Mouse (Mus musculus) urinary bladder, adult 2 months (tissue): Measurements from ENCODE around the gene Pkm. TPM values are rescaled to one million over a fixed set of nuclear protein-coding genes. Genes with fewer than 3 reads are reported as not detected.

Experiments
- DNase-seq: peaks from one replicate; pipeline ENCODE4 v3.0.0; 2022; ENCODE audit warnings: low spot score
- polyA plus RNA-seq: library from polyadenylated mRNA; depleted of rRNA; stranded (reverse); fragments of >200 nt; gene quantifications from 2 replicates; pipeline ENCODE4 v1.2.3, GENCODE M21; 2012

The Pkm gene
- polyA plus RNA-seq, 1 experiment: 888 TPM

DNA sequence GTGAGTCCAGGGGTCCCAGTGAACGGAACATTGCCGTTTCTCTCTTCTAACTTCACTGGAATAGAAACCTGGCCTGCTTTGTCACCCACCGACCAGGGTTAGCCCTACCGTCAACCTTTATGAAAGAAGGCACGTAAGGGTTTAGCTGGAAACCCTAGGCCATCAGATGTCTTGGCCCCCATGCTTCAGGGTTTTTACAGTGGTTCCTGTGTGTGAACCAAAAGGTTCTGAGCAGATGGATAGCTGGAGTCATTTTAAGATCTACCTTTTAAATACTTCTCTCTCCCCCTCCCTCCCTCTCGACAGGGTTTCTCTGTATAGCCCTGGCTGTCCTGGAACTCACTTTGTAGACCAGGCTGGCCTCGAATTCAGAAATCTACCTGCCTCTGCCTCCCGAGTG, 9.8 kb downstream of the Pkm start:
- no peak for DNase-seq

DNA sequence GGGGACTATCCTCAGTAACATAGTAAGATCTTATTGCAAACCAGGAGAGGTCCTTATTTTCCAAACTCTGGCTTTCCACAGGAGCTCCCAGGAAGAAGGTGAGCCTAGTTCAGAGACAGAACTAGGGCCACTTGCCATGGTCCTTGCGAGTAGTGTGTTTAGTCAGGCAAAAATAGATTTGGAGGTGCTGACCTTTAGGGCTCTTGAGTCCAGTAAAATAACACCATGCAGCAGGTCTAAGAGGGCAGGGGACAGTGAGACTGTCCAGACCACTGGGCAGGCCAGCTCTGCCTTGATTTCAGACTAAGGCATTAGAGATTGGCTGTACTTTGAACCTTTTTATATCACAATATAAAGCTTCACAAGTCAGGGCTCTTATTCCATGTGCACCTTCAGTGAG, 10.6 kb downstream of the Pkm start:
- no peak for DNase-seq

GRCm38 (mm10) chr9:59667250-59667649, 11.1 kb downstream of the Pkm start:
- DNase-seq: no peak

- DNase-seq: no peak
Observed at GRCm38 (mm10) chr9:59667904-59668303, 11.7 kb downstream of the Pkm start.

DNA sequence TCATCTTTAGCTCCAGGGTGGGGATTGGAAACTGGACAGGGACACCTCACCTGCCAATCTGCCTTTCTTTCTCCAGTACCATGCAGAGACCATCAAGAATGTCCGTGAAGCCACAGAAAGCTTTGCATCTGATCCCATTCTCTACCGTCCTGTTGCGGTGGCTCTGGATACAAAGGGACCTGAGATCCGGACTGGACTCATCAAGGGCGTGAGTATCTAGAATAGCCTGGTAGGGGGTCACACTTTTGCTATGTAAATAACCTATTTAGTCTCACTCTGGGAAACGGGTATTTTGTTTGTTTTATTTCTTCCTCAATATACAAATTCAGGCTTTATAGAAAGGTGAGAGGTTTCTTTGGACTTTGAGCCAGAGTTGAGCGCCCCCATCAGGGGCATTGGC, 12.3 kb downstream of the Pkm start:
- no peak for DNase-seq

DNA sequence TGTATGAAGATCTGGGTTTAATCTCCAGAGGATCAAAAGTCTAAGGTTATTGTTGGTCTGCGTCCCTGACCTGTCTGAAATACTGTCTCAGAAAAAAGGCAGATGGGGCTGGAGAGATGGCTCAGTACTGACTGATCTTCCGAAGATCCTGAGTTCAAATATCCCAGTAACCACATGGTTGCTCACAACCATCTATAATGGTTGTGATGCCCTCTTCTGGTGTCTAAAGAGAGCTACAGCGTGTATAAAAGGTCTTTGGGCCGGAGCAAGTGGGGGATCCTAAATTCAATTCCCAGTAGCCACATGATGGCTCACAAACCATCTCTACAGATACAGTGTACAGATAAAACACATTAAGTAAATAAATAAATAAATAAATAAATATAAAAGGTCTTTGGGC, 13.0 kb downstream of the Pkm start:
- DNase-seq: no peak

GRCm38 (mm10) chr9:59672195-59672894, 16.2 kb downstream of the Pkm start:
- no peak for DNase-seq

- no peak for DNase-seq
Observed at GRCm38 (mm10) chr9:59673427-59673826, 17.3 kb downstream of the Pkm start.

DNA sequence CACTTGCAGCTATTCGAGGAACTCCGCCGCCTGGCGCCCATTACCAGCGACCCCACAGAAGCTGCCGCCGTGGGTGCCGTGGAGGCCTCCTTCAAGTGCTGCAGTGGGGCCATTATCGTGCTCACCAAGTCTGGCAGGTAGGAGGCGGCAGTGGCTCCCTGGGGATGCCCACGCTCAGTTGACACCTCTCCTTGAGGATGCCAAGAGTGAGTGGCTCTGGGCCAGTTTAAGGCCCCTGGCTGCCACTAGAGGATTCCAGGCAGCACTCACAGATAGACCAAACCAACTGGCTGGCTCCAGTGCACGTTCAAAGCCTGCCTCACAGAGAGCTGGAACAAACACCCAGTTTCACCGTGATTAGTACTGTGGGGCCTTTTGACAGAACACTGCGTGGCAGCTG, 19.4 kb downstream of the Pkm start:
- no peak for DNase-seq

DNA sequence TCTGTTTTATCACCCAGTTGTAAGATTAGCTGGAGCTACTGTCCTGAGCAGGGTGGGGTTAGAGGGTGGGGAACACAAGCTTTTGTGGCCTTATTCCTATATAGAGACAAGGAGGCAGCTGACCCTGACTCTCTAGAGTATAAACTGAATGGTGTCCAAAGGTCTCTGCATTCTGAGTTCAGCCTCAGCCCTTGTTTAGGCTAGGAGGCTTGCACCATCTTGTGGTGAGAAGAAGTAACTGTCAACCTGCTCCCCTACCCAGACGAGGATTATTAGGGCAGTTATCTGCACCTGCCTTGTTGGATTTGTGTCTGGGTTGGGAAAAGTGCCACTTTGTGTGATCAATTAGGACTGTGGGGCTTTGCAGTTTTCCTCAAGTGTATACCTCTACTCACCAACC, 22.1 kb downstream of the Pkm start:
- DNase-seq: no peak

DNA sequence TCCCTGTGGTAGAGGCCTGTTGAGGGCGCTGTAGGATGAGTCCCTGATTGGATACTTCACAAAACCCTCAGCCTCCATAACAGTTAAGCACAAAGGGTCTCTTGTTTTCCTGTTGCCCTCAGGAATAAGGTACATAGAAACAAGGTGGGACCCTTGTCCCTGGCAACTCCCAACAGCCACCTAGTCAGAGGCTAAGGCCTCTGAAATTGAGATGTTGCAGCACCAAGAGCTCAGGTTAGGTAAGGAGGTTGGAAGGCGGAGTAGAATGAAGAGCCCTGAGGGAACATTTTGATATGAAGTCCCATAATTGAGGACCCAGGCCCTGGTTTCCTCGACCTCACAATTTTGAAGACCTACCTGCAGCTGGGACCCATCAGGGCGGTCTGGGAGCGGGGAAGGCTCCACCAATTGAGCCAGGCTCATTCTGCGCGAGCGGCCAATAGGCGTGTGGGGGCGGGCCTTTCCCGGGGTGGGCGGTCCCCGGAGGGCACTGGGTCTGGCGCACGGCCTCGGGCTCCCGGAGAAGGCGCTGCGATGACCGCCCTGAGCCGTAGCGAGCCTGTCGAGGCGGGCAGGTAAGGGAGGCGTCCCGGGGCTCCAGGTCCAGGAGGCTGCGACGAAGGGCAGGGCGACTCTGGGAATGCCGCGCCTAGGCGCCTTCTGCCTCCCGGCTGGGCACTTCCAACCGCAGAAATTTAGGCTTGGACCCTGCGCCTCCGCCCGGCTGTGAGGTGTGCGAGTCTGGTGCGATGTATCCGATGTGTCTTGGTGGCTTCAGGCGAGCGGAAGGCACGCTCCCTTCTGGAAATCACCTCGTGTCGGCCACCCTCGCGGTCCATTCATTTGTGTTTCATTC, 23.7 kb downstream of the Pkm start, which contains the start of gene Gramd2:
Gramd2 (plus strand) TSS at position 467 of the 856 bp plus-strand sequence.
- peak; percentile 70 for DNase-seq

DNA sequence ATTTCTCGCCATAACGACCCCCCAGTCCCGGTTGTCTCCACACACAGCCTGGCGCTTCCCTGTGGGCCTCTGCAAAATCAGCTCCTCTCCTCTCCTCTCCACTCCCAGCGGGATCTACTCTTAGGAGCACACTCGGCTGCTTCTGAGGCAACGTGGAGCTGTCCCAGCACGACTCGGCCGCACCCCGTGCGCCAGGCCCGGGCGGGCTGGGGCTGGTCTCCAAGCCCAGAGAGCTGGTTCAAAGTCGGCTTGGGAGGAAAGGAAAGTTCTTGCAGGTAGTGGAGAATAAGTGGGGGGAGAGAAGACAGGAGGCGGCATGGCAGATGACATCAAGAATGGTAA, 24.3 kb downstream of the Pkm start:
- DNase-seq: no peak

DNA sequence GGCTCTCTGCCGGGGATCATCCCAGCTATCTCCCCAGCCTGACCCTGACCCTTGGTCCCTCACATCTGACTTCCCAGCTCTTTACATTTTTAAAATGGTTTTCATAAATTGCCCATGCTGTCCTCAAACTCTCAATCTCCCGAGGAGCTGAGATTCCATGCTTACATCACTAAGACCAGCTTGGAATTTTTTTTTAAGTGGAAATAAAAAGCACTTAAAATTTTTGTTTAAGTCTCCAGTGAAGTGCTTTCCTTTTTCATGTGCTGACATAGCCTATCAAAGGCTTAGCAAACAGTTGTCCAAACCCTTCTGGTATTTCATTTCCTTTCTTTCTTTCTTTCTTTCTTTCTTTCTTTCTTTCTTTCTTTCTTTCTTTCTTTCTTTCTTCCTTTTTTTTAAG, 27.9 kb downstream of the Pkm start:
- DNase-seq: no peak

GRCm38 (mm10) chr9:59687416-59688046, 31.4 kb downstream of the Pkm start:
- no peak for DNase-seq

GRCm38 (mm10) chr9:59691635-59692094, 35.5 kb downstream of the Pkm start:
- DNase-seq: peak; percentile 68

- no peak for DNase-seq
Observed at GRCm38 (mm10) chr9:59692145-59692544, 36.0 kb downstream of the Pkm start.

DNA sequence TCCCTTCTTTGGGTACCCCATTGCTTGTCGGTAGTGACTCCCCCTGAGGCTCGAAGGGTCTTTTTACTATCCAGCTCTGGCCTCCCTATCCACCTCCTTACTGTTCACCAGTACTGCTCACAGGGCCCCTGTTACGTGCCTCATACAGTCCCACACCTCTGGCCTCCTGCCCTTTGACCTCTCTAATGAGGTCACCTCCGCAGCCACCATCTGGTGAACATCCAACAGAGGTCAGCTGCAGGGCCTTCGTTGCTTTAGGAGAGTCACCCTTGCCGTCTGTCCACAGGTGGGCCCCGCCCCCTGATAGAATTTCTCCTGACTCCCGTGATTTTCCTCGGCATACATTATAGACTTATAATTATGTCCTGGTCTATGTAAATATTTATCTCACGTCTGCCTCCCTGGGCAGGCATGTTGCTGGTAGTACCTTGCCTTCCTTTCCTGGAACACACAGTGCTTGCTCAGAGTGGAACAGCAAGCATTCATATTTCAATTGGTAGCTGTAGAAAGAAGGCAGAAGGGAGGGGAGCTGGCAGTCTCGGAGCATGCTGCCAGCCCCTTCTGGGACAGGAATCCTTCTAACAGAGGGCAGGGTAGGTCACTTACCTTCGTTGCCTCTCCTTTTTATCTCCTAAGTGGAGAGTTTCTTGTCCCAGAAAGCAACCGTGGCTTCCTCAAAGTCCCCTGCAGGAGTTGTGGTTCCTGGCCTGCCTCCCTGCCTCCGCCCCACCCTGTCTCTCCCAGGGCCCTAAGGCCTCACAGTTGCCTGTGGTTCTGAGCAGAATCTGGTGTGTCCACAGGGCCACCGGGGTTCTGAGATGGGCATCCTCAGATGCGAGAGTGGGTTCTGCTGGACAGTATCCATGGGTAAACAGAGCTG, 38.6 kb downstream of the Pkm start:
- DNase-seq: no peak

GRCm38 (mm10) chr9:59695451-59695813, 39.3 kb downstream of the Pkm start:
- DNase-seq: no peak

DNA sequence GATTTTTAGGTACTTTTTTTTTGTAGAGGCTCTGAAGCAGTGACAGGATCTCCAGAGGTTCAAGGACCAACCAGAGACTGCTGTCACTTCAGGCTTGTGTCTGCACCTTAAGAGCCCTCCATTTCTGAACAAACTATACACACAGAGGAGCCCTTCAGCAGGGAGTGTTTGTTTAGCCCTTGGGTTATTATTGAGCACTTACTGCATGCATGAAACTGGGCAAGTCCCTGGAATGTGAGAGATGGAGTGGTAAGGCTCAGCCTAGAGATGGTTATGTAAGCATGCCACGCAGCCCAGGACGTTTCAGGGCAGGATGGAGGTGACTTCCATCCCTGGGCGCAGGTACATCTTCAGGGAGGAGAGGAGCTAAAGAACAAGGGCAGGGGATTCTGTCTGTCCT, 40.2 kb downstream of the Pkm start:
- no peak for DNase-seq

DNA sequence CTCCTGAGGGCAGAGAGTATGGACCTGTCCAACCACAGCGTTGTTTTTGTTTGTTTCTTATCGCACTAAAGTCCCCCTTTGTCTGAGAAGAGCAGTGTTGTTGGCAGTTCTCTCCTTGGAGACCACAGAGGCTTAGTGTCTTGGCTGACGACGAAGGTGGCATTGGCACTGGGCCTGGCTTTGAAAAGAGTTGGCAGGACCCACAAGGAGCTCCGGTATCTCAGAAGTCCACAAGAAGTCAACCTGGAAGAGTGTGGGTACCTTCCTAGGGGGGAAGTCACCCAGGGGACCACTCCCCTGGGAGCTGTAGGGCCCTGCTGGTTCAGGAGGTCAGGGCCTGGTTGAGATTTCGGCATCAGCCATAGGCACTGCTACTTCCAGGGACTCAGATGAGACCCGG, 44.9 kb downstream of the Pkm start:
- no peak for DNase-seq

- DNase-seq: no peak
Observed at GRCm38 (mm10) chr9:59703099-59703498, 46.9 kb downstream of the Pkm start.
